Mouse (Mus musculus): ENCODE data around the gene Rora.

DNA sequence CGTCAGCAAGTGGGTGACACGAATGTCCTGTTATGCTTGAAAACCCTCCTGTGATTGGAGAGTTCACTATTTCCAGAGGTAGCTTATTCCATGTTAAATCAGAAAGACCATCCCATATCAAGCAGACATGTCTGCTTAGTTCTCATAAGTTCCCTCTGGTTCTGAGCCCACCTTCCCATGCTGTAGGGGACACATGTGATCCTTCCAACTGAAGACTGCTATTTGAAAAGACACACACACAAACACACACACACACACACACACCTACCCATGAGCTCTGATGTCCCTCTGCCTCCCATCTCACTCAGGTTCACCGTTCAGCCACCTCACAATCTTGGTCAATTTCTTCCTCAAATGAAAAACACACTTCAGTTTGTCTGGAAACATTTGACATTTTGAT, 642.2 kb downstream of the Rora start:
- TF ChIP-seq CTCF (conservative IDR thresholded peaks at IDR 0.05; ENCODE audit: low read length) (no peak), NANOG (IDR thresholded peaks at IDR 0.05; ENCODE audit: borderline replicate concordance, low read length) (no peak)

All from E14TG2a.4 (cell line).